Mouse (Mus musculus): Measurements from ENCODE around the gene Fbxl17. TPM values are rescaled to one million over a fixed set of nuclear protein-coding genes. Genes with fewer than 3 reads are reported as not detected.

The Fbxl17 gene
- total and polyA plus RNA-seq, 2 experiments from 2014 or later = 13.1 to 22.3 TPM

DNA sequence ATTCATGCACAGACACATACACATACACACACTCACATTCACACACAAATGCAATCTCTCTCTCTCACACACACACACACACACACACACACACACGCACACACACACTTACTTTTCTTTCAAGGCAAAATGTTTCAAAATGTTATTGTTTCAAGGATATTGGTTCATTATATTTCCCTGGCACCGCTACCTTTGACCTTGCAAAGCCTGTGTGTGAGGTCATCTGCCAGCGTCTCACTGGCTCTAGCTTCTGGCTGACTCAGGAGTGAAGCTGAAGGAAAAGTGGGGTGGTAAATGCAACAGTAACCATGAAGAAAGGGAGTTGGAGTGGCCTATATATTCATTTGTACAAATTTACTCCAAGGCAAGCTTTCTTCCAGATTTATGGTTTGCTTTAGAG is 442.8 kb downstream of the Fbxl17 start:
- TF ChIP-seq CTCF (IDR thresholded peaks at IDR 0.05; ENCODE audit: low read depth) = no peak
- DNase-seq (ENCODE audit: low spot score) (no peak), ATAC-seq (no peak)
- Histone ChIP-seq H3K36me3 (ENCODE audit: insufficient read depth, low read length) (no peaks in the 10 kb centered on the region), H3K9ac (replicated peaks; ENCODE audit: low read length) (no peak overlapping the region), H3K4me1 (ENCODE audit: insufficient read depth, low read length) (peaks cover 5% of the 10 kb centered on the region; the same call in 1 of the 2 replicates), H3K9me3 (ENCODE audit: low read length) (no peaks in the 10 kb centered on the region), H3K4me3 (ENCODE audit: low read length) (no peak overlapping the region), H3K4me2 (ENCODE audit: low read depth, low read length) (no peak overlapping the region), H3K27ac (no peak overlapping the region), H3K27me3 (ENCODE audit: insufficient read depth, low read length) (no peaks in the 10 kb centered on the region)
- WGBS = 89% methylated on average over 3 of the region's 3 CpGs

DNA sequence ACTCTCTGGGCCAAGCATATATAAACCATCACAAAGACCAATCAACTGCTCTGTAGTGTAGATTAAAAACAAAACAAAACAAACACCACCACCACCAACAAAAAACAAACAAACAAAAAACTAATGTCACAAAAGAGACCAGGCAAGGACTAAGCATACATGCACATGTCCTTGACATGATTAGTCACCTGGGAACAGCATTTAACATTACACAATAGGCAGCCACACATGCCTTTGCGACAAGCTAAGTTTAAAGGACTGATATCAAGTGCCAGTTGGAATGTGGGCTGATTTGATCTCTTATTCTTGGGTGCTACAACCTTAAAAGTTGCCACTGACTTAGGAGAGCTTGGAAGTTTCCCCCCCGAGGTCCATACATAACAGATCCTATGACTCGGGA is 446.5 kb downstream of the Fbxl17 start:
- no peaks in the 10 kb centered on the region for H3K9me3 ChIP-seq (ENCODE audit: low read length)
- 81% methylated on average over 3 of the region's 3 CpGs for WGBS
- H3K36me3 ChIP-seq (ENCODE audit: insufficient read depth, low read length) = no peaks in the 10 kb centered on the region
- H3K9ac ChIP-seq (replicated peaks; ENCODE audit: low read length) = no peak overlapping the region
- H3K27ac ChIP-seq = no peak overlapping the region
- peaks cover 5% of the 10 kb centered on the region; the same call in 1 of the 2 replicates for H3K4me1 ChIP-seq (ENCODE audit: insufficient read depth, low read length)
- H3K27me3 ChIP-seq (ENCODE audit: insufficient read depth, low read length) = no peaks in the 10 kb centered on the region
- H3K4me2 ChIP-seq (ENCODE audit: low read depth, low read length) = no peak overlapping the region
- H3K4me3 ChIP-seq (ENCODE audit: low read length) = no peak overlapping the region
- ATAC-seq (no peak), DNase-seq (ENCODE audit: low spot score) (no peak)
- no peak for TF ChIP-seq CTCF (IDR thresholded peaks at IDR 0.05; ENCODE audit: low read depth)

DNA sequence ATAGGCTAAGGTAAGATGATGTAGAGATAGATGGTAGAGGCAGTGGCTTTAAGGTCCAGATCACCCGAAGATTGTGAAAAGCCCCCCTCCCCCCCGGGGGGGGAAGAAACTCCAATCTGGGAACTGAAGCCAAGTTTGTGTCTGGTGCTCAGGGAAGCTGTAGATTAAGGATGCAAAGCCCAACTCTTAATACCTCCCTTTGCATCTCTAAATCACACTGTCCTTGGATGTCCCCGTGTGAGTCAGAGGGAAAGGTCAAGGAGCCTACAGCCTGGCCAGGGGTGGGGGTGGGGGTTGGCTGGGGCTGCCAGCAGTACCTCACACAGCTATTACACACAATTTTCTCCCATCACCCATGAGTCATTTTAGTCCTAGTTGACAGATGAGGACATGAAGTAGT is 453.4 kb downstream of the Fbxl17 start:
- no peak for TF ChIP-seq CTCF (IDR thresholded peaks at IDR 0.05; ENCODE audit: low read depth)
- Histone ChIP-seq H3K4me2 (ENCODE audit: low read depth, low read length) (no peak overlapping the region), H3K4me1 (ENCODE audit: insufficient read depth, low read length) (peaks cover 3% of the 10 kb centered on the region; the same call in 1 of the 2 replicates), H3K36me3 (ENCODE audit: insufficient read depth, low read length) (no peaks in the 10 kb centered on the region), H3K9ac (replicated peaks; ENCODE audit: low read length) (no peak overlapping the region), H3K9me3 (ENCODE audit: low read length) (no peaks in the 10 kb centered on the region), H3K27me3 (ENCODE audit: insufficient read depth, low read length) (no peaks in the 10 kb centered on the region), H3K4me3 (ENCODE audit: low read length) (no peak overlapping the region), H3K27ac (no peak overlapping the region)
- WGBS = 73% methylated on average over 3 of the region's 3 CpGs
- no peak for DNase-seq (ENCODE audit: low spot score)
- no peak for ATAC-seq

DNA sequence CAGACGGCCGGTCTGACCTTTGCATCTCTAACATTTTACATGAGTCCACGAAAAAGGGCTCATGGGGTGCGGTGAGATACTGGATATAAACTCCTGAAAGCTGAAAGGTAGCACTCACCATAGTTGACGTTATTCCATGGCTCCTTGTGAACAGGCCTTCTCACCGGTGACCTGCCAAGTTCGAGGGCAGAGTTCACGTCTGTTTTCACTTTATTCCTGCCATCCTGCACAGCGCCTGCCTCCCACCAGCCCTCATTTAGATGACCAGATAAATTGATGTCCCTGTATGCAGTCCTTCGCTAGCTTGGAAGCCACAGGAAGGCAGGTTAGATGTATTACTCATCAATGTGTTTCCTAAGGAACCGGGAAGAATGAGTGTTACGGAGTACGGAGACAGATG is 454.5 kb downstream of the Fbxl17 start:
- no peak for TF ChIP-seq CTCF (IDR thresholded peaks at IDR 0.05; ENCODE audit: low read depth)
- no peak for ATAC-seq

DNA sequence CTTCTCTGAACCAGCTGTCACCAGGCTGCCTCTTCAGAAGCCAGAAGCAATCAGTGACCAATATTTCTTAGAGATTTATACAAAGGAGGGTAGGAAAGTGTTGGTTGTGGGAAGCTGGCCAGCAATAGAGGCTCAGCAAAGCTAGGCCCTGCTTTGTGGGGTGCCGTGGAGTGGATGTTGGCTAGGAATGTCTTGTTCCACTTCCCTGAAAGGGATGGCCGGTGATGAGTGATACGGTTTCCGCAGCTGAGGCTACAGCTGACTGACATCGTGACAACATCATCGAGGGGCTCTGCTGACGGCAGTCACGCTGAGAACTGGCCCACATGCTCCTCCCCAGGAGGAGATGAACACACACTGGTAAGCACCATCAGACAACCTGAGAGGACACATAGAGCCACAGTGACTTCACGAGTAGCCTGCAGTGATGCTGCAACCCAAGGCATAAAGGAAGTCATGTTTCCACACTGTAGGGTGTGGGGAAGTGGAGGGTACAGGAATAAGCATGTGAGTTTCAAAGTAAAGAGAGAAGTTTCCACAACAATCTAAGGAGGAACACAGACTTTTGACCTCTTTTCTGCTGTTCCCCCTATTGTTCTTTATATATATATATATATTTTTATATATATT is 456.7 kb downstream of the Fbxl17 start:
- no peak for TF ChIP-seq CTCF (IDR thresholded peaks at IDR 0.05; ENCODE audit: low read depth)
- DNase-seq (ENCODE audit: low spot score) (no peak), ATAC-seq (0 out of 2 replicates have a peak, but pooled peaks have one; percentile 32)
- H3K4me2 ChIP-seq (ENCODE audit: low read depth, low read length) = no peak overlapping the region
- H3K27me3 ChIP-seq (ENCODE audit: insufficient read depth, low read length) = no peaks in the 10 kb centered on the region
- H3K4me1 ChIP-seq (ENCODE audit: insufficient read depth, low read length) = peaks cover 3% of the 10 kb centered on the region; the same call in 1 of the 2 replicates
- no peaks in the 10 kb centered on the region for H3K36me3 ChIP-seq (ENCODE audit: insufficient read depth, low read length)
- WGBS = 75% methylated on average over 9 of the region's 9 CpGs
- H3K9me3 ChIP-seq (ENCODE audit: low read length) = no peaks in the 10 kb centered on the region
- no peak overlapping the region for H3K27ac ChIP-seq
- no peak overlapping the region for H3K9ac ChIP-seq (replicated peaks; ENCODE audit: low read length)
- no peak overlapping the region for H3K4me3 ChIP-seq (ENCODE audit: low read length)

More for the DNA sequence above, 454.5 kb downstream of the Fbxl17 start:
- no peak for DNase-seq (ENCODE audit: low spot score)
- Histone ChIP-seq H3K27me3 (ENCODE audit: insufficient read depth, low read length) (no peaks in the 10 kb centered on the region), H3K9me3 (ENCODE audit: low read length) (no peaks in the 10 kb centered on the region), H3K4me1 (ENCODE audit: insufficient read depth, low read length) (peaks cover 3% of the 10 kb centered on the region; the same call in 1 of the 2 replicates), H3K4me3 (ENCODE audit: low read length) (no peak overlapping the region), H3K9ac (replicated peaks; ENCODE audit: low read length) (no peak overlapping the region), H3K36me3 (ENCODE audit: insufficient read depth, low read length) (no peaks in the 10 kb centered on the region), H3K27ac (no peak overlapping the region), H3K4me2 (ENCODE audit: low read depth, low read length) (no peak overlapping the region)
- 76% methylated on average over 13 of the region's 13 CpGs for WGBS

DNA sequence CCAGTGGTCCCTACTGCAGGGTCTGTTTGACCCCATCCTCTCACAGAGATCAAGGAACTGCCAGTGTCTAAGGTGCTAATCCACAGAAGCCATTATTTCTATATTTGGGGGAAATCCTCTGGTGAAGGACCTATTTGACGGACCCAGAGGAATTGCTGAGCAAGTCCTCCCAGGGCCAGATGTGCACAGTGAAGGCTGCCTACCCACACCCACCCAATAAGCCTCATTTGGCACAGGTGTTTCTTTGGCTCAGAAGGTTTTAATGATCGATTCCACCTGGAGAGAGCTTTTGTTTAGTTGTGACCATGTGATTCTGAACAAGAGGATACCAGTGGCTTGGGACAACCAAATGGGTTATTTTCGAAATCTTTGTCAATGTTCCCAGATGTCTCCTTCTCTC is 462.3 kb downstream of the Fbxl17 start:
- H3K27ac ChIP-seq = no peak overlapping the region
- H3K9me3 ChIP-seq (ENCODE audit: low read length) = no peaks in the 10 kb centered on the region
- H3K27me3 ChIP-seq (ENCODE audit: insufficient read depth, low read length) = no peaks in the 10 kb centered on the region
- no peaks in the 10 kb centered on the region for H3K4me1 ChIP-seq (ENCODE audit: insufficient read depth, low read length)
- no peak overlapping the region for H3K9ac ChIP-seq (replicated peaks; ENCODE audit: low read length)
- H3K4me2 ChIP-seq (ENCODE audit: low read depth, low read length) = no peak overlapping the region
- DNase-seq (ENCODE audit: low spot score) (no peak), ATAC-seq (no peak)
- H3K4me3 ChIP-seq (ENCODE audit: low read length) = no peak overlapping the region
- 90% methylated on average over 3 of the region's 3 CpGs for WGBS
- no peak for TF ChIP-seq CTCF (IDR thresholded peaks at IDR 0.05; ENCODE audit: low read depth)
- H3K36me3 ChIP-seq (ENCODE audit: insufficient read depth, low read length) = no peaks in the 10 kb centered on the region

DNA sequence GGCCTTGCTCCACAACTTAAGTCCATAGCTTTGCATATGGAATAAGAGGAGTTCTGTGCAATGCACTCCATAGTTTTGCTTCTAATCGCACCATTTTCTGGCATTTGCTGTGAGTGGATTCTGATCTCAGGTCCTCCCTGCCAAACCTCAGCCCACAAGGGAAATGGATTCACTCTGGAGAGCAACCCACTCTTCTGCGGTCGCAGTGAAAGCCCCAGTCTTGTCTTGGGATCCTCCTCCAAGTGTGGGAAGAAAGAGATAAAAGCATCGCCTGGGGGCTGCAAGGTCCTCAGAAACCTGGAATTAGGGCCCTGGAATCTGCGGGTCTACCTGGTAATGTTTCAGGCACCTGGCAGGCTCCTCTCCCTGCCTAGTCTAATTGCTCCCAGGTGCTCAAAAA is 466.7 kb downstream of the Fbxl17 start:
- 85% methylated on average over 5 of the region's 5 CpGs for WGBS
- DNase-seq (ENCODE audit: low spot score) (no peak), ATAC-seq (no peak)
- no peaks in the 10 kb centered on the region for H3K4me1 ChIP-seq (ENCODE audit: insufficient read depth, low read length)
- TF ChIP-seq CTCF (IDR thresholded peaks at IDR 0.05; ENCODE audit: low read depth) = no peak
- H3K9me3 ChIP-seq (ENCODE audit: low read length) = no peaks in the 10 kb centered on the region
- H3K9ac ChIP-seq (replicated peaks; ENCODE audit: low read length) = no peak overlapping the region
- H3K36me3 ChIP-seq (ENCODE audit: insufficient read depth, low read length) = no peaks in the 10 kb centered on the region
- no peak overlapping the region for H3K4me3 ChIP-seq (ENCODE audit: low read length)
- no peak overlapping the region for H3K27ac ChIP-seq
- H3K27me3 ChIP-seq (ENCODE audit: insufficient read depth, low read length) = no peaks in the 10 kb centered on the region
- no peak overlapping the region for H3K4me2 ChIP-seq (ENCODE audit: low read depth, low read length)
